Mouse (Mus musculus) midbrain, embryonic 12.5 days (tissue): ENCODE measurements around the gene Gm6034. TPM values are rescaled to one million over a fixed set of nuclear protein-coding genes. Genes with fewer than 3 reads are reported as not detected.
"Not testable (repeated sequence)": the region's sequence is repeated elsewhere in the genome, so short reads cannot be mapped to it uniquely, and the experiment has no call there.

Experiments used
- ATAC-seq: fragments of 200-750 bp; cut with Nextera tagmentation; 2 replicates; pipeline ENCODE4 v1.8.0; 2017; ENCODE audit warnings: low read depth, moderate TSS enrichment, moderate library complexity; ENCODE audit not compliant: low FRiP score
- H3K27ac ChIP-seq: fragments of 300-500 bp; sonication (generic); replicated peaks from 2 replicates; pipeline ENCODE4 v1.5.1; 2016; ENCODE audit warnings: mild to moderate bottlenecking
- H3K27me3 ChIP-seq: fragments of 300-500 bp; sonication (generic); 2 replicates; pipeline ENCODE4 v1.6.1; 2016; ENCODE audit warnings: mild to moderate bottlenecking
- H3K36me3 ChIP-seq: fragments of 300-500 bp; sonication (generic); 2 replicates; pipeline ENCODE4 v1.6.1; 2016
- H3K4me1 ChIP-seq: fragments of 300-500 bp; sonication (generic); 2 replicates; pipeline ENCODE4 v1.6.1; 2016
- H3K4me2 ChIP-seq: fragments of 300-500 bp; sonication (generic); replicated peaks from 2 replicates; pipeline ENCODE4 v1.6.1; 2016; ENCODE audit warnings: mild to moderate bottlenecking, moderate library complexity
- H3K4me3 ChIP-seq: fragments of 300-500 bp; sonication (generic); 2 replicates; pipeline ENCODE4 v1.5.1; 2016; ENCODE audit warnings: mild to moderate bottlenecking
- H3K9ac ChIP-seq: fragments of 300-500 bp; sonication (generic); replicated peaks from 2 replicates; pipeline ENCODE4 v1.6.1; 2016; ENCODE audit warnings: mild to moderate bottlenecking, moderate library complexity
- H3K9me3 ChIP-seq: fragments of 300-500 bp; sonication (generic); 2 replicates; pipeline ENCODE4 v1.6.1; 2016; ENCODE audit warnings: mild to moderate bottlenecking
- WGBS: fragments of 180-500 bp; shearing (Covaris S2); methylation state at CpG from one replicate; pipeline ENCODE4 v1.1.7; 2016; 5-methylcytosine and 5-hydroxymethylcytosine counted together
- polyA plus RNA-seq: library from polyadenylated mRNA; unstranded; fragments of >200 nt; fragmentation: Nextera tagmentation; extraction: Ambion mirVana; gene quantifications from 2 replicates; pipeline ENCODE4 v1.2.1, GENCODE M21; 2016

Gene Gm6034
- polyA plus RNA-seq, result not detected in 2 replicates

DNA sequence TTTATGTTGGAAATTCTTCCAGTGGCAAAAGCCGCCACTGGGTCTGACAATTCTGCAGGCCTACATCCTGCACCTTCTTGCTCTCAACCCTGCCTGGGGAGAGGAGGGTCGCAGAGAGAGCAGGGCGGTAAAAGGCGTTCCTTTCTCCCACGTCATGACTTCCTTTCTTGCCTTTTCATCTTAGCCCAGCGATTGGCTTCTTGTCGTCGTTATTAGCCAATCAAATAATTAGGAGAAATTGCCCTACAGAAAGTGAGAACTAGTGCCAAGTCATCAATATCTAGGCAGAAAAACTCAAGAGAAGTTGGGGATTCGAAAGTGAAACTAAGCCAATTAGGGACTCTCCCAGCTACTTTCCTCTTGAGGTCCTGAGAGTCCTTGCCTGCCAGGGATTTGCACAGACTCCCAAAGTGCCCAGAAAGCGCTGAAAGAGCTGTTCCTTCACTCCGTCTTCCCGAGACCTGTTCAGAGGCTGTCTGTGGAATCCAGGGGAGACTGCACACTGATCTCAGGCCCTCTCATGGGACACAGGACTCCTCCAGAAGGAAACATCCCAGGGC, at the start of gene Gm6034, which contains the start of gene H2-T22:
Gm6034 (plus strand) TSS at position 352 of the 560 bp plus-strand sequence.
H2-T22 (minus strand) TSS at position 138 of the 560 bp plus-strand sequence.
- peak; percentile 93 for ATAC-seq
- H3K9me3 ChIP-seq, H3K4me1 ChIP-seq, H3K27ac ChIP-seq, H3K36me3 ChIP-seq: not testable (repeated sequence)
- Histone ChIP-seq H3K9ac (peak within 1 kb of the TSS; percentile 44), H3K4me2 (peak within 1 kb of the TSS; percentile 66), H3K27me3 (peaks cover 16% of the 10 kb centered on the region; the same call in 1 of the 2 replicates), H3K4me3 (peak within 1 kb of the TSS; percentile 35)
- WGBS, result 2% methylated on average over 12 of the region's 12 CpGs

DNA sequence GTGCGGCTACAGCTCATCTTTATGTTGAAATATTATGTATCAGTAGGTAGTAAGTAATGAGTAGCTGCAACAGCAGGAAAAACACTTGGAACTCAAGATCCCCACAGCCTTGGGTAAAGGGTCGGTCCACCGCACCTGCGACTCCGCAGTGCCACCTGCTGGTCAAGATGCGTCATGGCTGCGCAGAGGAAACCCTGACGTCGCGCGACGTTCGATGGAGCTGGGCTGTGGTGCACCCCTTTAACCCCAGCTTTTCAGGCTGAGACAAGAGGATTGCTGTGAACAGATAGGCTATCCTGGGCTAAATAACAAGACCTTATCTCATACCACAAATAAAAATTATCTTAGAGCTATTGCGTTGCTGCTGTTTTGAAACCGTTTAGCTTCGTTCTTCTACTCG, 49.1 kb upstream of the Gm6034 start:
- no peak overlapping the region for H3K9ac ChIP-seq
- WGBS, result 9% methylated on average over 17 of the region's 17 CpGs
- H3K4me2 ChIP-seq, result peak overlapping the region; percentile 56
- H3K4me3 ChIP-seq, result peak overlapping the region; percentile 66; the same call in 1 of the 2 replicates
- no peaks in the 10 kb centered on the region for H3K9me3 ChIP-seq
- peak; percentile 75 for ATAC-seq
- no peaks in the 10 kb centered on the region for H3K27me3 ChIP-seq
- H3K27ac ChIP-seq, result no peak overlapping the region
- H3K36me3 ChIP-seq, result peaks cover 10% of the 10 kb centered on the region
- H3K4me1 ChIP-seq, result peaks cover 24% of the 10 kb centered on the region

DNA sequence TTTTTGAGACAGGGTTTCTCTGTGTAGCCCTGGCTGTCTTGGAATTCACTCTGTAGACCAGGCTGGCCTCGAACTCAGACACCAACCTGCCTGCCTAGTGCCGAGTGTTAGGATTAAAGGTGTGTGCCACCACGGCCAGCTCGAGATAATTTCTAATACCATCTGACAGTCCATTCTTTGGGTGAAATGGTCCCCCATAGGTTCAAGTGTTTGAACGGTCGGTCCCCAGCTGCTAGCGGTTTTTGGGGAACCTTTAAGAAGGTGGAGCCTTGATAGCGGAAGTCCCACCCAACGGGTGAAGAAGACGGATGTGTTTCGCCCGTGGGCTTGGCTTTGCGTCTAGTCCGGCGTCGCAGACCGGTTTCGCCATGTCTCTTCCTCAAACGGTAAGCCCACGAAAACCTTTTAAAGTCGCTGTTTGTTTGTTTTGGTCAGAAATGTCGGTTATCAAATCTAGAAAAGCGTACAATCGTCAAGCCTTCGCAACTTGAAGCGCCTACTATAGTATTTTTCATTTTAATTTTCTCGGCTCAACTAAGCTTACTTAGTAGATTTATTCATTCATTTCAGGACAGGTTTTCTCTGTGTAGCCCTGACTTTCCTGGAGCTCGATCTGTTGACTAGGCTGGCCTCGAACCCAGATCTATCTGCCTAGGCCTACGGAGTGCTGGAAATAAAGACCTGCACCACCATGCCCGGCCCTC, 48.4 kb upstream of the Gm6034 start:
- peak overlapping the region; percentile 56 for H3K4me2 ChIP-seq
- H3K4me1 ChIP-seq, result peaks cover 24% of the 10 kb centered on the region
- no peaks in the 10 kb centered on the region for H3K27me3 ChIP-seq
- peaks cover 4% of the 10 kb centered on the region; the same call in 1 of the 2 replicates for H3K36me3 ChIP-seq
- H3K27ac ChIP-seq, result peak overlapping the region; percentile 70
- WGBS, result 4% methylated on average over 31 of the region's 31 CpGs
- H3K9me3 ChIP-seq, result no peaks in the 10 kb centered on the region
- H3K9ac ChIP-seq, result peak overlapping the region; percentile 69
- ATAC-seq, result peak; percentile 62
- peak overlapping the region; percentile 66 for H3K4me3 ChIP-seq

DNA sequence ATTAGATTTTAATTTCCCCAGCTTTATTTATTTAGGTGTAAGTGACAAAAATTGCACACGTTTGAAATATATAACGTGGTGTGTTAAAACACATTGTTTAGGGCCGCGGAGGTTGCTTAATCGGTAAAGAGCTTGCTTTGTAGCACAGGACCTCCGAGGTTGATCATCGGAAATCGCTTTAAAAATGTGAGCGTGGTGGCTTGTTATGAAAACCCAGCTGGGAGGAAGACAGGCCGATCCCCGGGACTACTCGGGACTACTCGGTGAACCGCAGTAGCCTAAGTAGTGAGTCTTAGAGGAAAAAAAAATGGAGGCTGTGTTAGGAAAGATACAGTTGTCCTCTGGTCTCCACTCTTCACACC, 47.9 kb upstream of the Gm6034 start:
- Histone ChIP-seq H3K4me3 (peak overlapping the region; percentile 66), H3K4me2 (peak overlapping the region; percentile 56), H3K27me3 (no peaks in the 10 kb centered on the region), H3K36me3 (no peaks in the 10 kb centered on the region; the same call in 1 of the 2 replicates), H3K9me3 (no peaks in the 10 kb centered on the region), H3K4me1 (peaks cover 24% of the 10 kb centered on the region), H3K9ac (peak overlapping the region; percentile 69), H3K27ac (peak overlapping the region; percentile 70; the same call in 1 of the 2 replicates)
- ATAC-seq, result no peak
- WGBS, result 1% methylated on average over 14 of the region's 14 CpGs

DNA sequence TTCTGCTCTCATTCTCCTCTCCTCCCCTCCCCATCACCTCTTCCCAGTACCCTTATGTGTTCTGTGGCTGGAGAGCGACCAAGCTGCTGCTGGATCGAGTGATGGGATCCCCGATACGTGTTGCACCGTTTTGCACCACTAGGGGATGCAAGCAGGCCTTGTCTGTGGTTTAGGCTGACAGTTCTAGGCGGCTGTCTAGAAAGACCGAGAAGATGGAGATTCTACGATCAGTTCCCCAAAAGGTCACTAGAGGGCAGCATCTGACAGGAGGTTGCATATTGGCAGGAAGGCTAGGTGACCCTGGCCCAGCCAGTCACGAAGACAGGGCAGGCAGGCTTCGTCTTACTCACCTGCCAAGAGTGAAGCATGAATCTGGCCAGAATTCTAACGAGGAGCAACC, 45.8 kb upstream of the Gm6034 start:
- H3K27me3 ChIP-seq, result no peaks in the 10 kb centered on the region
- no peak overlapping the region for H3K27ac ChIP-seq
- no peaks in the 10 kb centered on the region for H3K36me3 ChIP-seq
- peak; percentile 71 for ATAC-seq
- no peak overlapping the region for H3K9ac ChIP-seq
- 2% methylated on average over 11 of the region's 11 CpGs for WGBS
- H3K4me3 ChIP-seq, result no peak overlapping the region
- H3K4me2 ChIP-seq, result no peak overlapping the region
- no peaks in the 10 kb centered on the region for H3K9me3 ChIP-seq
- H3K4me1 ChIP-seq, result peaks cover 24% of the 10 kb centered on the region

DNA sequence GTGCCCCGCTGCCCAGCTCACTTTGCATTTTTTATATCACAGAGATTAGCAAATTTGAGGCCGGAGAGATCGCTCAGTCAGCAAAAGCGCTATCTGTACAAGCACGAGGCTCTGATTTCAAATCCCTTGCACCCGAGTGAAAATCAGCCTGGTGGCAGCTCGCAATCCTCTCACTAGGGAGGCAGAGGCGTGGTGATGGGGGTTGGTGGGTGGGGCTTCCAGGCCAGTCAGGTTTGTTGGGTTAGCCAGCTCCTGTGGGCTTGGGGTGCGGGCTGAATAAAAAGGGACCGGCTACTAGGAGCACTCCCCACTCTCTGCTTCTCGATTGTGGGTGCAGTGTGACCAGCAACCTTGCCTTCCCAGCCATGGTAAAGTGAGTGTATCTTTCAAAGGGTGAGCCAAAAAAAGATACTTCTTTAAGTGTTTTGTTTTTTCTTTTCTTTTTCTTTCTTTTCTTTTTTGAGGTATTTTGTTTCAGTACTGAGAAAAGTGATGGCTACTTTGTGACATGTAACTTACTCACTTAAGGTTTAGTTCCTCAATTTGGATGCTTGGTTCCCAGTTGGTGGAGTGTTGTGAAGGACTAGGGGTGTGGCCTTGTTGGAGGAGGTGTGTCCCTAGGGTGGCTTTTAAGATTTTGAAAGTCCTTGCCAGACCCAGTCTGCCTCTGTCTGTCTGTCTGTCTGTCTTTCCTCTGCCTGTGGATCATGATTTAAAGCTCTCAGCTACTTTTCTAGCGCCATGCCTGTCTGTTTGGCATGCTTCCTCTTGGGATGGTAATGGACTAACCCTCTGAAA, 44.8 kb upstream of the Gm6034 start:
- ATAC-seq, result no peak
- Histone ChIP-seq H3K9me3 (no peaks in the 10 kb centered on the region), H3K9ac (no peak overlapping the region), H3K36me3 (no peaks in the 10 kb centered on the region), H3K27me3 (no peaks in the 10 kb centered on the region), H3K4me2 (no peak overlapping the region), H3K27ac (no peak overlapping the region), H3K4me1 (peaks cover 24% of the 10 kb centered on the region), H3K4me3 (no peak overlapping the region)
- WGBS, result 56% methylated on average over 12 of the region's 12 CpGs

GRCm38 (mm10) chr17:35998545-35999305, 44.0 kb upstream of the Gm6034 start:
- Histone ChIP-seq H3K4me3 (no peak overlapping the region), H3K4me2 (no peak overlapping the region), H3K4me1 (peaks cover 24% of the 10 kb centered on the region), H3K27me3 (no peaks in the 10 kb centered on the region), H3K9me3 (no peaks in the 10 kb centered on the region), H3K9ac (no peak overlapping the region), H3K27ac (no peak overlapping the region), H3K36me3 (no peaks in the 10 kb centered on the region)
- 90% methylated on average over 6 of the region's 6 CpGs for WGBS
- no peak for ATAC-seq

GRCm38 (mm10) chr17:35999356-35999755, 43.4 kb upstream of the Gm6034 start:
- peaks cover 24% of the 10 kb centered on the region for H3K4me1 ChIP-seq
- no peak overlapping the region for H3K4me3 ChIP-seq
- H3K4me2 ChIP-seq, result no peak overlapping the region
- no peaks in the 10 kb centered on the region for H3K9me3 ChIP-seq
- H3K27ac ChIP-seq, result no peak overlapping the region
- no peaks in the 10 kb centered on the region for H3K36me3 ChIP-seq
- 93% methylated on average over 7 of the region's 7 CpGs for WGBS
- ATAC-seq, result no peak
- H3K27me3 ChIP-seq, result no peaks in the 10 kb centered on the region
- no peak overlapping the region for H3K9ac ChIP-seq

DNA sequence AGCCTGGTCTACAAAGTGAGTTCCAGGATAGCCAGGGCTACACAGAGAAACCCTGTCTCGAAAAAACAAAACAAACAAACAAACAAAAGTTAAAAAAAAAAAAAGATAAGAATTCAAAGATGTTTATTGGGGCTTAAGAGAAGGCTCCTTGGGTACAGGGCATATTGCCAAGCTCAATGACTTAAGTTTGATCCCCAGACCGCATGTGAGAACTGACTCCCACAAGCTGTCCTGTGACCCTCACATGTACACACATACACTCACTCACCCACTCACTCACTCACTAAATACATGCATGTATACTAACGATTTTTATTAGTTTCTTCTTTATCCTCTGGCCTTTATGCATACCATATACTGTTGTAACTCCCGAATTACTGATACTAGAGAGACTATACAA, 42.4 kb upstream of the Gm6034 start:
- Histone ChIP-seq H3K27me3 (no peaks in the 10 kb centered on the region), H3K4me3 (no peak overlapping the region), H3K4me1 (peaks cover 17% of the 10 kb centered on the region), H3K27ac (no peak overlapping the region), H3K4me2 (no peak overlapping the region), H3K9me3 (no peaks in the 10 kb centered on the region), H3K36me3 (no peaks in the 10 kb centered on the region; the same call in 1 of the 2 replicates), H3K9ac (no peak overlapping the region)
- no peak for ATAC-seq
- 89% methylated on average over 4 of the region's 4 CpGs for WGBS

DNA sequence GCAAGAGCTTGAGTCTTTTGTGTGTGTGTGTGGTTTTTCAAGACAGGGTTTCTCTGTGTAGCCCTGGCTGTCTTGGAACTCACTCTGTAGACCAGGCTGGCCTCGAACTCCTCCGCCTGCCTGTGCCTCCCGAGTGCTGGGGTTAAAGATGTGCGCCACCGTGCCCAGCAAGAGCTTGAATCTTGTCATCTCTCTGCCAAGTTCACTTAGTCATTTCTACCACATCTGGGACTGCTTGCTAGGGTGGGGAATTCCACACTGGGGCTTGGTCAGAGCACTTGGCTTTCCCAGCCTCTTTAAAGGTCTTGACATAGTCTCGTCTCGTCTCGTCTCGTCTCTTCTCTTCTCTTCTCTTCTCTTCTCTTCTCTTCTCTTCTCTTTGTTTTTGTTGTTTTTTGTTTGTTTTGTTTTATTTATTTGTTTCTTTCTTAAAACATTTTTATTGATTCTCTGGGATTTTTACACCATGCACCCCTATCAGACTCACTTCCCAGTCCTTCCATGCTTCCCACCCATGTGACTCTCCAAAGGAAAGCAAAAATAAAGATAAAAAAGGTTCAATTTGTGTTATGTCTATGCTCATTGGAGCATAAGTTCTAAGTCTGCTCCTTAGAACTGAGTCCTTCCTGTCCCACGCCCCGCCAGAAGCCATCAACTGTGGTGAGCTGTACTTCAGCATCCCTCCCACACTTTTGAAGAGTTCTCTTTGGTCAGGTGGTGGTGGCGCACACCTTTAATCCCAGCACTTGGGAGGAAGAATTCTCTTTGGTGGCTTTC, 41.5 kb upstream of the Gm6034 start:
- Histone ChIP-seq H3K4me2 (no peak overlapping the region), H3K4me1 (peaks cover 10% of the 10 kb centered on the region), H3K9ac (no peak overlapping the region), H3K4me3 (no peak overlapping the region), H3K27me3 (no peaks in the 10 kb centered on the region), H3K36me3 (peaks cover 8% of the 10 kb centered on the region; the same call in 1 of the 2 replicates), H3K27ac (no peak overlapping the region), H3K9me3 (0 out of 2 replicates have a peak, but pooled peaks cover 3% of the 10 kb centered on the region)
- no peak for ATAC-seq
- 95% methylated on average over 12 of the region's 12 CpGs for WGBS

DNA sequence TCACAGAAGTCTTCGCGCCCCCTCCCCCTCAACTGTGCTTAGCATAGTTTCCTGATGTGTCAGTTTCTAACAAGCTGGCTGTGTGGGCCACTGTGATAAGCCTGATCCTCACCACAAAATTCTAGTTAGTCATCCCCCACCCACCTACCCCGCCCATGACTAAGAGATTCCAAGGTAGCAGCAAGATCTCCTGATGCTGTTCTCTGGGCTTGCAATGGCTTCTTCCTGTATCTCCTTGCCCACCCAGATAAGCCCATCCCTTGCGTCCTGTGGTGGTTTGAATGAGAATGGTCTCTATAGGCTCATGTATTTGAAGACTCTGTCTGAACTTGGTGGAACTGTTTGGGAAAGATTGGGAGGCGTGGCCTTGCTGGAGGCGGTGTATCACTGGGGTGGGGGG, 40.8 kb upstream of the Gm6034 start:
- WGBS, result 96% methylated on average over 6 of the region's 6 CpGs
- no peaks in the 10 kb centered on the region for H3K27me3 ChIP-seq
- peaks cover 9% of the 10 kb centered on the region for H3K4me1 ChIP-seq
- no peak overlapping the region for H3K4me2 ChIP-seq
- H3K27ac ChIP-seq, result no peak overlapping the region
- no peak for ATAC-seq
- H3K4me3 ChIP-seq, result no peak overlapping the region
- peaks cover 13% of the 10 kb centered on the region for H3K36me3 ChIP-seq
- H3K9ac ChIP-seq, result no peak overlapping the region
- 0 out of 2 replicates have a peak, but pooled peaks cover 3% of the 10 kb centered on the region for H3K9me3 ChIP-seq
